Mouse (Mus musculus): ENCODE measurements around the gene Irf2bpl. TPM values are rescaled to one million over a fixed set of nuclear protein-coding genes. Genes with fewer than 3 reads are reported as not detected.
A peak's percentile ranks its signal among the peaks of the same experiment; 100 is the strongest.

Gene Irf2bpl
- polyA plus RNA-seq, 1 experiment from 2014 or later, result 67.0 TPM

DNA sequence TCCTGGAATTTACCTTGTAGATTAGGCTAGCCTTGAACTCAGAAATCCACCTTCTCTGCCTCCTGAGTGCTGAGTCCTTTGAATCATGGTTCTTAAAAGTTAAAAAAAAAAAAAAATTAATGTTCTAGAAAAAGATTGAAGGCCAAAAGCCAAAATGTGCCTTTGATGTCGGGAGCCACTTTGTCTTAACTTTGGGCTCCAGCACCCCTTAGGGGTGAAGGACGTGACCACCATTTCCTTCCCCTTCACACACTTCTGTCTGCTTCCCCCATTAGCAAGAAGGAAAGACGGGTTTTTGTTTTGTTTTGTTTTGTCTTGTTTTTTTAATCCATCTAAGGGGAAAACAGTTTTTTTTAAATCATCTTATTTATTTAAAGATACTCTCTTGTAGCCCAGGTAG lies 48.7 kb downstream of the Irf2bpl start:
- H3K27ac ChIP-seq (ENCODE audit: low read length), result no peak overlapping the region
- no peaks in the 10 kb centered on the region for H3K36me3 ChIP-seq (ENCODE audit: control insufficient read depth, insufficient read depth)
- no peak overlapping the region for H3K4me3 ChIP-seq (replicated peaks; ENCODE audit: low read length)
- no peaks in the 10 kb centered on the region for H3K27me3 ChIP-seq (replicated peaks; ENCODE audit: control insufficient read depth, insufficient read depth, low read length)
- no peak for ATAC-seq
- no peak overlapping the region for H3K9ac ChIP-seq (replicated peaks; ENCODE audit: low read depth, low read length)
- H3K4me1 ChIP-seq (replicated peaks; ENCODE audit: control insufficient read depth, insufficient read depth, low read length), result peaks cover 21% of the 10 kb centered on the region
- WGBS, result 90% methylated on average over 3 of the region's 3 CpGs
- no peak overlapping the region for H3K4me2 ChIP-seq (ENCODE audit: low read length)
- no peaks in the 10 kb centered on the region for H3K9me3 ChIP-seq (ENCODE audit: control insufficient read depth, low read length)

- no peaks in the 10 kb centered on the region for H3K27me3 ChIP-seq (replicated peaks; ENCODE audit: control insufficient read depth, insufficient read depth, low read length)
- H3K9me3 ChIP-seq (ENCODE audit: control insufficient read depth, low read length), result no peaks in the 10 kb centered on the region
- H3K36me3 ChIP-seq (ENCODE audit: control insufficient read depth, insufficient read depth), result no peaks in the 10 kb centered on the region
- H3K4me3 ChIP-seq (replicated peaks; ENCODE audit: low read length), result no peak overlapping the region
- ATAC-seq, result no peak
- no peak overlapping the region for H3K4me2 ChIP-seq (ENCODE audit: low read length)
- H3K4me1 ChIP-seq (replicated peaks; ENCODE audit: control insufficient read depth, insufficient read depth, low read length), result peaks cover 21% of the 10 kb centered on the region
- 89% methylated on average over 3 of the region's 3 CpGs for WGBS
- H3K9ac ChIP-seq (replicated peaks; ENCODE audit: low read depth, low read length), result no peak overlapping the region
- H3K27ac ChIP-seq (ENCODE audit: low read length), result no peak overlapping the region
Observed at GRCm38 (mm10) chr12:86834416-86834772, 50.2 kb downstream of the Irf2bpl start.

DNA sequence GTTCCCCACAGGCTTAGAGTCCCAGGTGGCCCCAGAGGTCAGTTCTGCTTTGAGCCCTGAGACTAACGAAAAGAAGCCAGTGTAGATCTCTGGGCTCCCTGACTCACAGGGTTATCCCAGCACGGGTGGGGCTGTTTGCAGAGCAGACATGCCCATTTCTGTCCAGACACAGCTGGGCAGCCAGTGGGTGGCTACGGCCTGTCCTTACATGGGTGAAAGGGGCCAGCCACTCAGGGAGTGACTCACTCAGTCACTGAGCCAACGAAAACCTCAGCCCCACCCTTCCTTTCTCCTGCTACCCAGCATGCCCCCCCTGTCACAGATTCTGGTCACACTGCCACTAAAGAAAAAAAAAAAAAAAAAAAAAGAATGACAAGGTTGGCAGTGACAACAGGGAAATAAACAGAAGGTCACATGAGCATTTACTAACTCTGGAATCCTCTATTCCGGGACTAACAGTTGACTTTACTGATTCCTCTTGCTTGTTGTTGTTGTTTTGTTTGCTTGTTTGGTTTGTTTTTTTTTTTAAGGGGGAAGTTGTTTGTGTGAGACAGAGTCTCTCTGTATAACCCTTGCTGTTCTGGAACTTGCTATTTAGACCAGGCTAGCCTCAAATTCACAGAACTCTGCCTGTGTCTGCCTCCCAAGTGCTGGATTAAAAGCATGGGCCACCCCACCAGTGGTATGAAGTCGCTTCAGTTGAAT lies 50.7 kb downstream of the Irf2bpl start:
- WGBS, result 61% methylated on average over 6 of the region's 6 CpGs
- Histone ChIP-seq H3K4me1 (replicated peaks; ENCODE audit: control insufficient read depth, insufficient read depth, low read length) (peaks cover 21% of the 10 kb centered on the region), H3K9me3 (ENCODE audit: control insufficient read depth, low read length) (no peaks in the 10 kb centered on the region), H3K27ac (ENCODE audit: low read length) (no peak overlapping the region), H3K4me3 (replicated peaks; ENCODE audit: low read length) (no peak overlapping the region), H3K27me3 (replicated peaks; ENCODE audit: control insufficient read depth, insufficient read depth, low read length) (no peaks in the 10 kb centered on the region), H3K4me2 (ENCODE audit: low read length) (no peak overlapping the region), H3K9ac (replicated peaks; ENCODE audit: low read depth, low read length) (no peak overlapping the region), H3K36me3 (ENCODE audit: control insufficient read depth, insufficient read depth) (no peaks in the 10 kb centered on the region)
- ATAC-seq, result no peak

- H3K27me3 ChIP-seq (replicated peaks; ENCODE audit: control insufficient read depth, insufficient read depth, low read length), result no peaks in the 10 kb centered on the region
- no peaks in the 10 kb centered on the region for H3K36me3 ChIP-seq (ENCODE audit: control insufficient read depth, insufficient read depth)
- ATAC-seq, result no peak
- peak overlapping the region; percentile 37 for H3K27ac ChIP-seq (ENCODE audit: low read length)
- peak overlapping the region; percentile 61 for H3K9ac ChIP-seq (replicated peaks; ENCODE audit: low read depth, low read length)
- H3K9me3 ChIP-seq (ENCODE audit: control insufficient read depth, low read length), result no peaks in the 10 kb centered on the region
- WGBS, result 60% methylated on average over 11 of the region's 11 CpGs
- peaks cover 21% of the 10 kb centered on the region for H3K4me1 ChIP-seq (replicated peaks; ENCODE audit: control insufficient read depth, insufficient read depth, low read length)
- H3K4me2 ChIP-seq (ENCODE audit: low read length), result peak overlapping the region; percentile 47
- H3K4me3 ChIP-seq (replicated peaks; ENCODE audit: low read length), result no peak overlapping the region
Observed at GRCm38 (mm10) chr12:86832551-86833182, 51.9 kb downstream of the Irf2bpl start.

- Histone ChIP-seq H3K4me3 (replicated peaks; ENCODE audit: low read length) (peak overlapping the region; percentile 12; the same call in 1 of the 2 replicates), H3K4me2 (ENCODE audit: low read length) (peak overlapping the region; percentile 47), H3K9ac (replicated peaks; ENCODE audit: low read depth, low read length) (peak overlapping the region; percentile 61), H3K36me3 (ENCODE audit: control insufficient read depth, insufficient read depth) (no peaks in the 10 kb centered on the region), H3K27me3 (replicated peaks; ENCODE audit: control insufficient read depth, insufficient read depth, low read length) (no peaks in the 10 kb centered on the region), H3K27ac (ENCODE audit: low read length) (peak overlapping the region; percentile 65), H3K9me3 (ENCODE audit: control insufficient read depth, low read length) (no peaks in the 10 kb centered on the region), H3K4me1 (replicated peaks; ENCODE audit: control insufficient read depth, insufficient read depth, low read length) (peaks cover 24% of the 10 kb centered on the region)
- 24% methylated on average over 32 of the region's 32 CpGs for WGBS
- peak; percentile 75 for ATAC-seq
Observed at GRCm38 (mm10) chr12:86831591-86832550, 52.7 kb downstream of the Irf2bpl start.

Other genes with a start within 250 kb of the Irf2bpl start
- gene Vash1, start 206.1 kb downstream of the Irf2bpl start, polyA plus RNA-seq (2015; fragmentation: Nextera tagmentation; extraction: Ambion mirVana), result 37.8 and 41.7 TPM in 2 replicates
- 9.2 and 10.6 TPM in 2 replicates for gene Angel1, start 158.3 kb downstream of the Irf2bpl start, polyA plus RNA-seq (2015; fragmentation: Nextera tagmentation; extraction: Ambion mirVana)
- not detected in 2 replicates for gene Lrrc74a, start 150.4 kb downstream of the Irf2bpl start, polyA plus RNA-seq (2015; fragmentation: Nextera tagmentation; extraction: Ambion mirVana)
- gene Cipc, start 62.2 kb upstream of the Irf2bpl start, polyA plus RNA-seq (2015; fragmentation: Nextera tagmentation; extraction: Ambion mirVana), result 61.5 and 62.7 TPM in 2 replicates
- gene Zdhhc22, start 105.6 kb upstream of the Irf2bpl start, polyA plus RNA-seq (2015; fragmentation: Nextera tagmentation; extraction: Ambion mirVana), result 5.2 and 9.4 TPM in 2 replicates
- gene Tmem63c, start 136.5 kb upstream of the Irf2bpl start, polyA plus RNA-seq (2015; fragmentation: Nextera tagmentation; extraction: Ambion mirVana), result 6.4 and 11.2 TPM in 2 replicates
- 2.2 and 3.7 TPM in 2 replicates for gene Ngb, start 217.7 kb upstream of the Irf2bpl start, polyA plus RNA-seq (2015; fragmentation: Nextera tagmentation; extraction: Ambion mirVana)

Data from forebrain, embryonic 16.5 days (tissue).